Mouse (Mus musculus) cerebellum, adult 8-10 months (tissue): ENCODE measurements around the gene Stx2.

Source experiments
- DNase-seq: peaks from one replicate; pipeline ENCODE4 v3.0.0; 2022

Stx2 gene

GRCm38 (mm10) chr5:129008412-129008826 lies at the start of gene Stx2:
Gene Stx2, minus strand, starts transcription at chr5:129008574.
- DNase-seq = peak; percentile 90

- DNase-seq = no peak
Measured at GRCm38 (mm10) chr5:129054675-129055284, 46.4 kb upstream of the Stx2 start.

GRCm38 (mm10) chr5:129052636-129053355 lies 44.4 kb upstream of the Stx2 start:
- no peak for DNase-seq

- DNase-seq = no peak
Measured at GRCm38 (mm10) chr5:129051910-129052309, 43.5 kb upstream of the Stx2 start.

- no peak for DNase-seq
Measured at GRCm38 (mm10) chr5:129049372-129049771, 41.0 kb upstream of the Stx2 start.

- DNase-seq = no peak
Measured at GRCm38 (mm10) chr5:129045641-129046580, 37.5 kb upstream of the Stx2 start.

GRCm38 (mm10) chr5:129037739-129038138 lies 29.4 kb upstream of the Stx2 start:
- no peak for DNase-seq

GRCm38 (mm10) chr5:129036678-129037077 lies 28.3 kb upstream of the Stx2 start:
- no peak for DNase-seq

GRCm38 (mm10) chr5:129029131-129029723 lies 20.9 kb upstream of the Stx2 start:
- no peak for DNase-seq

GRCm38 (mm10) chr5:129026637-129027036 lies 18.3 kb upstream of the Stx2 start:
- DNase-seq = no peak

GRCm38 (mm10) chr5:129026171-129026570 lies 17.8 kb upstream of the Stx2 start:
- no peak for DNase-seq

GRCm38 (mm10) chr5:129025725-129026124 lies 17.4 kb upstream of the Stx2 start:
- DNase-seq = no peak

- DNase-seq = no peak
Measured at GRCm38 (mm10) chr5:129025048-129025447, 16.7 kb upstream of the Stx2 start.

GRCm38 (mm10) chr5:129020731-129021130 lies 12.4 kb upstream of the Stx2 start:
- peak; percentile 42 for DNase-seq

GRCm38 (mm10) chr5:129020300-129020668 lies 11.9 kb upstream of the Stx2 start:
- DNase-seq = no peak

- peak; percentile 94 for DNase-seq
Measured at GRCm38 (mm10) chr5:129019497-129020299, 11.3 kb upstream of the Stx2 start, which contains the start of gene Ran. Gene Ran, plus strand, starts transcription at chr5:129020069.

GRCm38 (mm10) chr5:129018782-129019489 lies 10.6 kb upstream of the Stx2 start:
- no peak for DNase-seq

GRCm38 (mm10) chr5:129016370-129016769 lies 8.0 kb upstream of the Stx2 start:
- no peak for DNase-seq

GRCm38 (mm10) chr5:129015540-129015939 lies 7.2 kb upstream of the Stx2 start:
- DNase-seq = no peak

GRCm38 (mm10) chr5:129015020-129015419 lies 6.6 kb upstream of the Stx2 start:
- DNase-seq = no peak

- no peak for DNase-seq
Measured at GRCm38 (mm10) chr5:129010937-129011336, 2.6 kb upstream of the Stx2 start.
